Mouse (Mus musculus) cerebellum, adult 9-10 months (tissue): ENCODE measurements around the gene Dyx1c1.
A peak's percentile ranks its signal among the peaks of the same experiment; 100 is the strongest.

ENCODE experiments used
- DNase-seq: peaks from one replicate; pipeline ENCODE4 v3.0.0; 2022

The Dyx1c1 gene

GRCm38 (mm10) chr9:72958521-72959450 lies at the start of gene Dyx1c1, which contains the start of gene Gm44503:
TSS of gene Dyx1c1 (plus strand) at chr9:72958785.
TSS of gene Gm44503 (plus strand) at chr9:72958852.
- peak; percentile 60 for DNase-seq

DNA sequence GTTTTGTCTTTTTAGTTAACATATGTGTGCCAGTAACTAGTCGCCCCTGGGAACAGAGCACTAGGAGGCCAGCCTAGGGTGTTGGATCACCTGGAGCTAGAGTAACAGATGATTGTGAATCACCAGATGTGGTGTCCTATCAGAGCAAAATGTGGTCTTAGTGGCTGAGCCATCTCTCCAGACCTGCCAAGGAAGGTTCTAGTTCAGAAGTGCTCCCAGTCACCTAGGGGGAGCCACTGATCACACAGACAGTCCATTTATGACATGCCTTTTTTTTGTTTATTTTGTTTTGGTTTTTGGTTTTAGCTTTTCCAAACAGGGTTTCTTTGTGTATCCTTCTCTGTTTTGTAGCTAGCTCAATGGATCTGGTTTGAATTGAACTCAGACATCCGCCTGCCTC lies 47.2 kb upstream of the Dyx1c1 start:
- no peak for DNase-seq

DNA sequence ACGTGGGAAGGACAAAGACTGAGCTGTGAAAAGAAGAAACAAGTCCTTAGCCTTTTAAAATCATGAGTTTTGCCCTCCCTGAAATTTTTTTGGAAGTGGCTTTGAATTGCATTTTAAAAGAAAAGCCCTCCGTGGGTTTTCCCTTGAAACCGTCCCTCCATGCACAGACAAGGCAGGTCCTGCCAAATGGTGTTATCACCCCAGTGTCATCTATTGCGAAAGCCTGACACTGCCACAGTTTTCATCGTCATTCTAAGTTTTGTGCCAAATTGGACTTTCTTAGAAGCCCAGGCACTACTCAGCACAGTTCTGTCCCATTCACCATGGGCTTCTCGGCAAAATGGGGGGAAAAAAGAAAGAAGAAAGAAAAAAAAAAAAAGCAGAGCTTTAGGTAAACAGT lies 45.0 kb upstream of the Dyx1c1 start:
- no peak for DNase-seq

GRCm38 (mm10) chr9:72915728-72916127 lies 42.9 kb upstream of the Dyx1c1 start:
- DNase-seq: no peak

DNA sequence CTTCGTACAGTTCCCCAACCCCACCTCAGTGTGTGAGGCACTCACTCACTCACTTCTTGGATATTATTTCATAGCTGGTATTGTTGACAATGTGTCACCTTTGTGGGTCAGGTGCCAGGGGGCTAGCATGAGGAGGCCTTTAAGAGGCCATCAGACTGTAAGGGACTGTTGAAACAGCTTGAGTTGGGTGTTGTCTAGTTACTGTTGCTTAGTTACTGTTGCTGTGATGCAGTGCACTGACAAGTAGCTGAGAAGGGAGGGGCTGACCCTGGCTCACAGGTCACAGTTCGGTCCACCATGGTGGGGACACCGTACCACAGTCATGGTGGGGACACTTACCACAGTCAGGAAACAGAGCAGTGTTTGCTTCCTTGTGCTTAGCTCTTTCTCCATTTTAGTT lies 35.5 kb upstream of the Dyx1c1 start:
- no peak for DNase-seq

GRCm38 (mm10) chr9:72925021-72925934 lies 33.3 kb upstream of the Dyx1c1 start, which contains the start of gene Pygo1:
TSS of gene Pygo1 (plus strand) at chr9:72925645.
- DNase-seq: peak; percentile 22

DNA sequence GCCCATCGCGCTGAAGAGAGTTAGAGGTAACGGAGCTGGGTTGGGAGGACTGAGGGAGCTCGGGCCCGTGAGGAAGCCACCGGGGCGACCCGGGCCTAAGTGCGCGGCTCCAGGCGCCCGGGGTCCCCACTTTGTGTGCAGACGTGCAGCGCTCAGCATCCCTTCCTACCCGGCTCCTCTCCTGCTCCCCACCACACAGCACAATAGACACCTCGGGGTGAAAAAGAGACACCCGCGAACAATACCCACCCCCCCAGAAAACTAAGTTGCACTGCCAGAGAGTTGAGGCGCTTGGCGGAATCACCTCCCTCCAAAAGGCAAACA lies 32.7 kb upstream of the Dyx1c1 start:
- no peak for DNase-seq

GRCm38 (mm10) chr9:72931166-72931790 lies 27.3 kb upstream of the Dyx1c1 start:
- DNase-seq: no peak

GRCm38 (mm10) chr9:72935309-72935708 lies 23.3 kb upstream of the Dyx1c1 start:
- no peak for DNase-seq

GRCm38 (mm10) chr9:72936301-72936700 lies 22.3 kb upstream of the Dyx1c1 start:
- DNase-seq: no peak

GRCm38 (mm10) chr9:72943424-72943823 lies 15.2 kb upstream of the Dyx1c1 start:
- DNase-seq: no peak

GRCm38 (mm10) chr9:72944286-72944685 lies 14.3 kb upstream of the Dyx1c1 start:
- DNase-seq: no peak

- no peak for DNase-seq
Measured at GRCm38 (mm10) chr9:72947010-72947409, 11.6 kb upstream of the Dyx1c1 start.

DNA sequence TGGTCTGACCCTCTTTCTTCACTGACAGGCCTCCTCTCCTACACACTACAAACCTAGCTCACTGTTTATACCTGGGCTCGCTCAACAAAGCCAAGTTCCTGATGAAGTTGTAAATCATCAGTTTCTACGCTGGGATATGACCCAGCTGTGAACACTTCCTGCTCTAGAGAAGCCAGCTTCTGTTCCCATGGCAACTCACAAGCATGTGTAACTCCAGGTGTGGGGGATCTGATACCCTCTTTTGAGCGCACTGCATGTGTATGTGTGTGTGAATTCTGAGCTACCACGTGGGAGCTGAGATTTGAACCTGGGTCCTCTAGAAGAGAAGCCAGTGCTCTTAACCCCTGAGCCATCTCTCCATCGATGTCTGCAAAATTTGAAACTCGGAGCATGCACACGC lies 9.0 kb upstream of the Dyx1c1 start:
- DNase-seq: no peak

GRCm38 (mm10) chr9:72954746-72955145 lies 3.8 kb upstream of the Dyx1c1 start:
- DNase-seq: no peak

DNA sequence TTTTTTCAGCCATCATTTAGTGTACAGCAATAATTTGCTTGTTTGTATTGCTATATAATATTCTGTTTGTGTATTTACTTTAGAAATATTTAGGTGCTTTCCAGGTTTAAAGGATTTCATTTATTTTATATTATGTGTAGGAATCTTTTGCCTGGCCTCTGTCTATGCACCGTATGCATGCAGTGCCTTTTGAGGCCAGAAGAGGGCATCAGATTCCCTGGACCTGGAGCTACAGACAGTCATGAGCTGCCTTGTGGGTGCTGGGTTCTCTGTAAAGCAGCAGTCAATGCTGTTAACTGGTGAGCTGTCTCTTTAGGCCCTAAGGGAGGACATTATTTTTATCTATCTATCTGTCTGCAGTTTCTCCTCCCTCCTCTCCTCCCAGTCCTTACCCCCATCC lies 3.0 kb upstream of the Dyx1c1 start:
- DNase-seq: peak; percentile 49

- DNase-seq: no peak
Measured at GRCm38 (mm10) chr9:72961346-72961745, 2.8 kb downstream of the Dyx1c1 start.

DNA sequence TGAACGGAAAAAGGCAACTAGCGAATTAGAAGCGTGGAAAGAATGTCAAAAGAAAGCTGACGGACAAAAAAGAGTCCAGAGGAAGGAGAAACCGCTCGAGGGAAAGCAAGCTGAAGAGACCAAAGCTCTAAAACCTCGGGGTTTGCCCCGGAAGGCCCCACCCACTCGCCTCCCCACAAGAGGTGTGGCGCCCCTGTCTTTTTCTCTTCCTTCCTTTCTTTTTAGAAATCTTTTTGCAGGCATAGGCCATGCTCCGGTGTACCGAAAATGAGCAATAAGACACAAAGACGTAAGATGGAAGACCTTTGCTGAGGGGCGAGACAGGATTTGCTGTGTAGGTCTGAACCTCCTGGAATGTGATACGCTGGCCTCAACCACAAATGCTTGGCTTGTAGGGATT lies 3.4 kb downstream of the Dyx1c1 start:
- no peak for DNase-seq

GRCm38 (mm10) chr9:72968349-72969061 lies 9.9 kb downstream of the Dyx1c1 start:
- peak; percentile 77 for DNase-seq

GRCm38 (mm10) chr9:72969874-72970273 lies 11.3 kb downstream of the Dyx1c1 start:
- DNase-seq: no peak

GRCm38 (mm10) chr9:72972435-72972834 lies 13.8 kb downstream of the Dyx1c1 start:
- no peak for DNase-seq

DNA sequence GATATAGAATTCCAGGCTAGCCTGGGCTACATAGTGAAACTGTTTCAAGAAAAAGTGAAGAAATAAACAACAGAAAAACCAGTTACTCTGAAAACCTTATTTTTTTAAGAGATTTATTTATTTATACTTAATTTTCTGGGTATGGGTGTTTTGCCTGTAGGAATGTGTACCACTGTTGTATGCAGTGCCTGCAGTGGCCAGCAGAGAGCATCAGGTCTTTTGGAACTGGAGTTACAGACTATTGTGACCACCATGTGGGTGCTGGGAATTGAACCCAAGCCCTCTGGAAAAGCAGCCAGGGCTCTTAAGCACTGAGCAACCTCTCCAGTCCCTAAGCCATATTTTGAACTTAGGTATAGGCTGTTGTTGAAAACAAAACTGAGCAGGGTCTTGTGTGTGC lies 14.4 kb downstream of the Dyx1c1 start:
- no peak for DNase-seq

- no peak for DNase-seq
Measured at GRCm38 (mm10) chr9:72974734-72975133, 16.1 kb downstream of the Dyx1c1 start.
